Mouse (Mus musculus) midbrain, embryonic 16.5 days (tissue): Measurements from ENCODE around the gene Dnajb6. TPM values are rescaled to one million over a fixed set of nuclear protein-coding genes. Genes with fewer than 3 reads are reported as not detected.

Experiments used
- ATAC-seq: fragments of 200-750 bp; cut with Nextera tagmentation; 2 replicates; pipeline ENCODE4 v1.8.0; 2017; ENCODE audit warnings: moderate TSS enrichment
- H3K27ac ChIP-seq: fragments of 300-500 bp; sonication (generic); 2 replicates; pipeline ENCODE4 v1.5.1; 2014; ENCODE audit warnings: mild to moderate bottlenecking, low read length, mixed read lengths
- H3K27me3 ChIP-seq: fragments of 300-500 bp; sonication (generic); 2 replicates; pipeline ENCODE4 v1.6.1; 2014; ENCODE audit warnings: low read depth, low read length, mixed read lengths; ENCODE audit not compliant: control insufficient read depth, insufficient read depth
- H3K36me3 ChIP-seq: fragments of 300-500 bp; sonication (generic); 2 replicates; pipeline ENCODE4 v1.6.1; 2014; ENCODE audit warnings: mild to moderate bottlenecking, low read length, moderate library complexity, mixed read lengths; ENCODE audit not compliant: control insufficient read depth, insufficient read depth
- H3K4me1 ChIP-seq: fragments of 300-500 bp; sonication (generic); 2 replicates; pipeline ENCODE4 v1.6.1; 2014; ENCODE audit warnings: mild to moderate bottlenecking, low read length, mixed read lengths; ENCODE audit not compliant: control insufficient read depth, insufficient read depth
- H3K4me2 ChIP-seq: fragments of 300-500 bp; sonication (generic); 2 replicates; pipeline ENCODE4 v1.6.1; 2014; ENCODE audit warnings: mild to moderate bottlenecking, low read length, mixed read lengths
- H3K4me3 ChIP-seq: fragments of 300-500 bp; sonication (generic); 2 replicates; pipeline ENCODE4 v1.5.1; 2014; ENCODE audit warnings: low read depth, mild to moderate bottlenecking, low read length, moderate library complexity, mixed read lengths
- H3K9ac ChIP-seq: fragments of 300-500 bp; sonication (generic); 2 replicates; pipeline ENCODE4 v1.6.1; 2014; ENCODE audit warnings: low read depth, low read length, mixed read lengths
- H3K9me3 ChIP-seq: fragments of 300-500 bp; sonication (generic); replicated peaks from 2 replicates; pipeline ENCODE4 v1.6.1; 2014; ENCODE audit warnings: mild to moderate bottlenecking, low read length, mixed read lengths; ENCODE audit not compliant: control insufficient read depth, poor library complexity, severe bottlenecking
- WGBS: fragments of 180-500 bp; shearing (Covaris S2); extraction: QIAGEN DNeasy Blood & Tissue Kit; methylation state at CpG from one replicate; pipeline ENCODE4 v1.1.7; 2014; 5-methylcytosine and 5-hydroxymethylcytosine counted together
- polyA plus RNA-seq: library from polyadenylated mRNA; unstranded; fragments of >200 nt; fragmentation: Nextera tagmentation; extraction: Ambion mirVana; gene quantifications from 2 replicates; pipeline ENCODE4 v1.2.1, GENCODE M21; 2015

Dnajb6 gene
- polyA plus RNA-seq, 1 experiment from 2014 or later: 359 TPM

DNA sequence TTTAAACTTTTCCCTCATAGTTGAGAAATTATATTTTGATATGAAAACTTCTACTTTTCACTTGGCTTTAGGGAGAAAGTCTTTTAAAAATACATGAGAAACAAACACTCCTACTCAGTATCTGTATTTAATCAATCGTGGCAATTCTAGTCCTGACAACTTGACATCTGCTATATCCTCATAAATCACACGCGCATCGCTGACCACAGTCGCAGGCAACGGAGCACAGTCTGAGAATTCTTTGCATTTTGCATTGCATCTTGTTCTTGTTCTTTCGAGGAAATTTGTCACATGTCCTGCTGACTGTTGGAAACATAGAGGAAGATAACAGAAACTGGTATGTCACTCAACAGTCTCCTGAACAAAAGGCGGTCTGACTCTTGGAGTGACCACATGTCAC lies 116.9 kb downstream of the Dnajb6 start:
- H3K9ac ChIP-seq: no peak overlapping the region
- H3K4me3 ChIP-seq: no peak overlapping the region
- no peak overlapping the region for H3K27ac ChIP-seq
- H3K4me1 ChIP-seq: no peaks in the 10 kb centered on the region
- H3K36me3 ChIP-seq: no peaks in the 10 kb centered on the region
- no peak overlapping the region for H3K4me2 ChIP-seq
- WGBS: 76% methylated on average over 8 of the region's 8 CpGs
- no peaks in the 10 kb centered on the region for H3K9me3 ChIP-seq
- H3K27me3 ChIP-seq: no peaks in the 10 kb centered on the region
- no peak for ATAC-seq

DNA sequence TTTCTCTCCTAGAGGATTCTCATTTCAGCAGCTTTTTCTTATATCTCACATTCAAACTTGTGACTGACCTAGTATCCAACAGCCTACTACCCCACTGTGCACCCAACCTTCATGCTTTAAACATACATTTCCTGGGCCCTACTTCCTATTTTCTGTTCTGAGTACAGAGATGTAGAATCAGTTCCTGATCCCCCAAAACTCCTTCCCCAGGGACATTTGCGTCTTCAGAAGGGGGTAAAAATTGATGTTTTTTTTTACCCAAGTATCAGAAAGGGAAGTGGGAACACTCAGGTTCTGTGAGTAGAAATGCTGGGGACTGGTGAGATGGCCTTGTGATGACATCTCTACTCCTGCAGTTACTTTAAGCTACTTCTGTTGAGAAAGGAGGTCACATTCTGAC lies 117.5 kb downstream of the Dnajb6 start:
- Histone ChIP-seq H3K9me3 (no peaks in the 10 kb centered on the region), H3K27me3 (no peaks in the 10 kb centered on the region), H3K36me3 (no peaks in the 10 kb centered on the region), H3K9ac (no peak overlapping the region), H3K27ac (no peak overlapping the region), H3K4me3 (no peak overlapping the region), H3K4me1 (no peaks in the 10 kb centered on the region), H3K4me2 (no peak overlapping the region)
- no peak for ATAC-seq
- WGBS: 85% methylated on average over 1 of the region's 1 CpGs

DNA sequence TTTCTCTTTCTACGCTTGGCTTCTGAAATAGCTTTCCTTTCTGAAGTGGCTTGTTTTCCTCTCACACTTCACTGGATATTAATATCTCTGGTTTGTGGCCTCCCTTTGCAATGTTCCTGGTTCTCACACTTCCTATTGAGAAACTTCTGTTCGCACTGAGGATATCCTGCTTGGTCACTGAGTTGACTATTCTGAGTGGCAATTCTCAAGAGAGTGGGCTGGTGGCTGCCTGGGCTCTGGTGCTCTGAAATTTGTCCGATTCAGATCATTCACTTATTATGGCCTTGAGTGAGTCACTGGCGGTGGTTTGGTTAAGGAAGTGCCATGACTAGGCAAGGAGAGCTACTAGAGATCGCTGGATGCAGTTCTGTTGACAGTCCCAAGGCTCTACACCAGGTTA lies 118.9 kb downstream of the Dnajb6 start:
- H3K4me1 ChIP-seq: no peaks in the 10 kb centered on the region
- no peak for ATAC-seq
- no peak overlapping the region for H3K4me3 ChIP-seq
- no peak overlapping the region for H3K4me2 ChIP-seq
- H3K27ac ChIP-seq: no peak overlapping the region
- no peaks in the 10 kb centered on the region for H3K36me3 ChIP-seq
- WGBS: 89% methylated on average over 5 of the region's 5 CpGs
- H3K9me3 ChIP-seq: no peaks in the 10 kb centered on the region
- H3K9ac ChIP-seq: no peak overlapping the region
- H3K27me3 ChIP-seq: no peaks in the 10 kb centered on the region

DNA sequence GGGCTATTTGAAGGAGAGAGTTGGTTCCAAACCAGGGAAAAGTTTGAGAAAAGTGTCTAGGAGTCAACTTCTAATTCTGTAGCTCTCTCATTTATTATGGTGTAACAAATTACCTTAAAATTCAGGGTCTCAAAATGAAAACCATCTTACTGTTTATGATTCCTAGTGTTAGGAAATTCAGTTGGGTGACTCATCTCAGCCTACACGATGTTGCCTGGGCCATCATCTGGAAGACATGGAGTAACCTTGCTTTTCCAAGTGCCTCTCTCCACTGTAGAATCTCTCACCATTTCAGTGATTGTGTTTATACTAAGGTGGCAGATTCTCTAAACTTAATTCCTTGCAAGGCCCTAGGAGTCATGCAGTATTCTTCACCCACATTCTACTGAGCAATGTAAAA lies 119.5 kb downstream of the Dnajb6 start:
- no peak overlapping the region for H3K27ac ChIP-seq
- no peaks in the 10 kb centered on the region for H3K9me3 ChIP-seq
- 83% methylated on average over 1 of the region's 1 CpGs for WGBS
- H3K4me1 ChIP-seq: no peaks in the 10 kb centered on the region
- no peaks in the 10 kb centered on the region for H3K36me3 ChIP-seq
- ATAC-seq: no peak
- H3K4me3 ChIP-seq: no peak overlapping the region
- no peak overlapping the region for H3K4me2 ChIP-seq
- no peaks in the 10 kb centered on the region for H3K27me3 ChIP-seq
- H3K9ac ChIP-seq: no peak overlapping the region

DNA sequence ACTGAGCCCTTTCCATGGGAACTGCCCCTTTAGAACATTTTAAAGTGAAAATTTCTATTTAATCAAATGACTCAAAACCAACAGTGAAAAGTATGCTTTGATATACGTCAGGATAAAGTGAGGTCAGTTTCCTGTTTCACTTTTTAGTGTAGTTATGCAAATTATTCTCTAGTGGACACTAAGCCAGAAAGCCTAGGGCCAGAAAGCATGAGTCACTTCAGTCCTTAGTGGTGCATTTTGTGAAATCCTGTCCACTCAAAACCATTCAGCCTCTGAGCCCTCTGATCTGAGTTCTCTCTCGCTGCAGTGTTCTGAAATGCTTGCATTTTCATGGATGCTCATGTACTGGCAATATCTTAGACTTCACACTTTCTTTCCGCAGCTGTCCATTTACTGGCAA lies 126.0 kb downstream of the Dnajb6 start:
- 78% methylated on average over 3 of the region's 3 CpGs for WGBS
- Histone ChIP-seq H3K9me3 (no peaks in the 10 kb centered on the region), H3K27me3 (no peaks in the 10 kb centered on the region), H3K9ac (no peak overlapping the region), H3K4me3 (no peak overlapping the region), H3K4me1 (no peaks in the 10 kb centered on the region), H3K36me3 (no peaks in the 10 kb centered on the region), H3K27ac (no peak overlapping the region), H3K4me2 (no peak overlapping the region)
- ATAC-seq: no peak

DNA sequence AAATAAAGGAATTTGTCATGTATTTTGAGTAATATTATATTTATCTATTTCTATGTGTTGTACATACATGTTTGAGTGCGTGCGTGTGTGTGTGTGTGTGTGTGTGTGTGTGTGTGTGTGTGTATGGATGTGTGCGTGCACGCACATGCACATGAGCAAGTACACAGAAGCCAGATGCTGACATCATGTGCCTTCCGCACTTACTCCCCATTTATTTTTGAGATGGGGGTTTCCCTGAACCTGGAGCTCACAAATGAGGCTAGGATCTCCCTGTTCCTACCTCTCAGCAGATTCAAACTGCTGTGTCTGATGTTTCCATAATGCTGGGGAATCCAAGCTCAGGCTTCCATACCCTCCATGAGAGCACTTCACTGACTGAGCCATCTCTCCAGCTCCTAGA lies 126.9 kb downstream of the Dnajb6 start:
- H3K9me3 ChIP-seq: no peaks in the 10 kb centered on the region
- WGBS: 94% methylated on average over 5 of the region's 5 CpGs

DNA sequence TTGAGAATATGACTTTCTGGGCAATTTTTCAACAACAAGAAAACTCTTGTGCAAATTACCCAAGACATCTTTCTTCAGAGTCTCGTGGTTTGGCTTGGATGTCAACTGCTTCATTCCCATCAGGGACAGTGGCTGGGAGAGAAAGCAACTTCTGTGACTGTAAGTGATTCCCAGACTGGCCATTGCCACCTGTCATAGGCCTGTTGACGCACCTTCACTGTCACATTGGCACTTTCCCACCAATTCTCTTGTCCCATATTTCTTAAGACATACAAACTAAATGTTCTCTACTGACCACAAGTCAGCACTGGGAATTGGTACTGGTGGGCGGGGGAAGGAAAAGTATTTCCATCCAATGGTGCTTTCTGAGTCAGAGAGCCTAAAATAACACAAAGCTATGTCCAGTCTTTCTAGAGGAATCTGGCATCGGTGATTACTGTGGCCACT lies 128.8 kb downstream of the Dnajb6 start:
- Histone ChIP-seq H3K36me3 (no peaks in the 10 kb centered on the region), H3K4me1 (no peaks in the 10 kb centered on the region), H3K27me3 (no peaks in the 10 kb centered on the region), H3K9me3 (no peaks in the 10 kb centered on the region), H3K27ac (no peak overlapping the region), H3K4me2 (no peak overlapping the region), H3K9ac (no peak overlapping the region), H3K4me3 (no peak overlapping the region)
- WGBS: 88% methylated on average over 4 of the region's 4 CpGs
- no peak for ATAC-seq

More for the DNA sequence above, 126.9 kb downstream of the Dnajb6 start:
- Histone ChIP-seq H3K27me3 (no peaks in the 10 kb centered on the region), H3K27ac (no peak overlapping the region), H3K4me3 (no peak overlapping the region), H3K36me3 (no peaks in the 10 kb centered on the region), H3K9ac (no peak overlapping the region), H3K4me2 (no peak overlapping the region), H3K4me1 (no peaks in the 10 kb centered on the region)
- no peak for ATAC-seq

DNA sequence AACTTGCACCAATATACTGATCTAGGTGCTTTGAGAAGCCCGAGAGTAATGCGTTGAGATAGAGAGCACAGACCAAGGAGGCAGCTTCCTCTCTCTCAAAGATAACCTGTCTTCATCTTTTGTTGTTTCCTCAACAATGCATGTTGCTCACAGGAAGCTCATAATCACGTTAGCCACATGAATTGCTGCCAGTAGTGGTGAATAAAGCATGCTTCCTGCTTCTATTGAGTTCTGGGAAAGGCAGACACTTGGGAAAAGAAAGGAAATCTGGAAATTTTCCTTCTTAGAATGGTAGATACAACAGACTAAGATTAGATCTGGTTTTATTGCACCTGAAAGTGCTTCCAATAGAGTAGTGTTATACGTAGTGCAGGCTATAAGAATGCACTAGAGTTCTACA lies 129.5 kb downstream of the Dnajb6 start:
- no peak overlapping the region for H3K4me2 ChIP-seq
- H3K9ac ChIP-seq: no peak overlapping the region
- H3K9me3 ChIP-seq: no peaks in the 10 kb centered on the region
- no peak for ATAC-seq
- no peak overlapping the region for H3K27ac ChIP-seq
- no peak overlapping the region for H3K4me3 ChIP-seq
- no peaks in the 10 kb centered on the region for H3K4me1 ChIP-seq
- H3K36me3 ChIP-seq: no peaks in the 10 kb centered on the region
- H3K27me3 ChIP-seq: no peaks in the 10 kb centered on the region
- 57% methylated on average over 4 of the region's 4 CpGs for WGBS
